Mouse (Mus musculus) gastrocnemius, postnatal 36 days (tissue): ENCODE measurements around the gene Pir. TPM values are rescaled to one million over a fixed set of nuclear protein-coding genes. Genes with fewer than 3 reads are reported as not detected.

Experiments
- DNase-seq, 2 experiments: peaks; one replicate each; pipeline ENCODE4 v3.0.0; 2022
- intact Hi-C: fragments of 180-260 bp; cut with DNase I; formaldehyde crosslinking; loops from one replicate; pipeline ENCODE4 v1.15.1; 2025
- long read RNA-seq, 2 experiments: library from polyadenylated mRNA; stranded (forward); transcript quantifications; one replicate each; pipeline ENCODE4 v2.0.0; 2021
- total RNA-seq, 2 experiments: library from RNA; stranded (reverse); gene quantifications; 2 replicates each; pipeline ENCODE4 v1.2.3; 2021

Gene Pir
- 1 to 10 TPM; 3.2 to 3.6 TPM for total RNA-seq
- long read RNA-seq, experiment 1, partial matches to known transcripts = 1 of 4 reads
- long read RNA-seq, experiment 1, other reads (novel, unspliced or antisense) = 2 of 4 reads
- long read RNA-seq, experiment 2, transcript Pir-201 (10 exons, 1,599 nt) = major isoform, 6 of 7 reads
- long read RNA-seq, experiment 2, partial matches to known transcripts = 0 of 7 reads
- long read RNA-seq, experiment 2, other reads (novel, unspliced or antisense) = 1 of 7 reads

DNA sequence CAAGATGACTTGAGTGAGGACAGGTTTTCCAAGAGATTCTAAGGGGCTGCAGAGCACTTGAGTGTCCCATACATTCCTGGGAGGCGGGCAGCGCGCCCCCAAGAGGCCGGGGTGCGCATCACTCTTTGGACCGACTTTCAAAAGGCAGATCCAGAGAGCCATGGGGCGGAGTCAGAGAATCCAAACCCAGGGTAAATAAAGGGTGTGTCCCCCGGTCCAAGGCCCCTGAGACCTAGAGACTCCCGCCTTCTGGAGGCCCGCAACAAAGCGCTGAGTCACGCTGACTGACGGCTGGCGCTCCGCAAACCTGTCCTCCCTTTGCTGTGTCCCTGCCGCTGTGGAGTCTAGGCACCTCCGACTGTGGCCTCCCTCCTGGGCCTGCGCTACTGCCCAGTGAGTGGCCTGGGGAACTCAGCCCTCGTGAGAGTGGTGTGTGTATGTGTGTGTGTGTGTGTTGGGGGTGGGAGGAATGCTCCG lies at the start of gene Pir:
Gene Pir (plus strand): TSS at position 87 of the 477 bp plus-strand sequence.
- peak; percentile 36 to 40 for DNase-seq
- intact Hi-C loops = no loop called here

DNA sequence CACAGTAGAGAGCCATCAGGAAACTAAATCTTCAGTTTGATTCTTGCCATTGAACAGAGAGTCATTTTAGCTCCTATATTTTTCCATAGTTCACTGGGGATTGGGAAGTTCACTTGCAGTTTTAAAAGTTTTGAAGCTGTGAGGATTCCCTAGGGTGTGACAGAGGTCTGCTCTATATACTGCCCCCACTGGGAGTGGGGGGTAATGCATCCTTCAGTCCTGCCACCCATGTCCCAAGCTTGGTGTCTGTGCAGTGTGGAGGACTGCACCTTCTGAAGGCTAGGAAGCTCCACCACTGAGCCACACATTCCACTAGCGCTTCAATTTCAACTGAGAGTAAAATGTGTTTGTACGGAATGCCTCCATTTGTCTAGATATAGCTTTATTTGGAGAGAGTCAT lies 47.2 kb upstream of the Pir start:
- intact Hi-C loops = no loop called here
- DNase-seq = no peak

DNA sequence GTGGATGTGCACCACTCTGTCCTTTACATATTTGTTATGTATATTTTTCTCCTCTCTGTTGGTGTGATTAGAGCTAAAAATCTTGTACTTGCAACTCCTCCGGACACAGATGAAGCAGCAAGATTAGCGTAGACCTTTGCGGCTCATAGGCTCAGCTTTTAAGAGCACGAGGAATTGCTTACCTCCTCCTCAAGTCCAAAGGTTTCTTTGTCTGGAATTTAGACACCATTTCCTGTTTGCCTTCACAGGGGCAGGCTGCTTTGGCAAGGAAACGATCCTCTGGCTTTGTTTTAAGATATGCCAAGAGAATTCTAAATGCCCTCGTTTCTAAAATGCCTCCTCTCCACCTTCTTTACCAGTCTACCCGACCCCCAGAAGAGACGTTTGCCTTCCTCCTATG lies 35.8 kb upstream of the Pir start:
- DNase-seq = no peak
- intact Hi-C loops = no loop called here

DNA sequence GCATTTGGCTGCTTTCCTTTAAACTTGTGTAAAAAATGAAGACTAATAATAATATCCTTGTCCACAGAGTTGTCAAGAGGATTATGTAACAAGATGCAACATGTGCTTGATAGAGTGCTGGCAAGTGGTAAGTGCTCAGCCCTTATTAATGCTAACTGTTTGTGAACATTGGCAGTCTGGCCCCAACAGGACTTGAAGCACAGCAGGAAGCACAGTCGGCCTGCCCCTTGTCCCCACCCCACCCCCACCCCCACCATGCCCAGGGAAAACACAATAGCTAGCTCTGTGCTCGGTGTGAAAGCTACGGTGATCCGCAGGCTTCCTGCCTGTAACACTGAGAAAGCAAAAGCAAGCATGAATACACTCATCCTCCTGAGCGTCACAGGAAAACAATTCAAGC lies 23.5 kb upstream of the Pir start:
- intact Hi-C loops = no loop called here
- no peak for DNase-seq

DNA sequence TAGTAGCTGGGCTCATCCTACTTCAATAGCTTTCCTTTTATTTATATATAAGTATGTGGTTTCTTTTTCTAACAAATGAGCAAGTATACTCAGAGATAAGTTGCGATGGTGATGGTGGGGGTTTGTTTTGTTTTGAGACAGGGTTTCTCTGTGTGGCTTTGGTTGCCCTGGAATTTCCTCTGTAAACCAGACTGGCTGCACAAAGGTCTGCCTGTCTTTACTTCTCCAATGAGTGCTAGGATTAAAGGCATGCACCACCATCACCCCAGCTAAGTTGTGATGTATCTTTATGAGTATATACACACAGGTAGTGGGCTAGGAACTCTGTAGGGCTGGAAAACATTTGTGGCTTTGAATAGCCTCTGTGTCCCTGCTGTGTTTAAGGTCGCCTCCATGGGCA lies 22.4 kb upstream of the Pir start:
- DNase-seq = no peak
- intact Hi-C loops = no loop called here

DNA sequence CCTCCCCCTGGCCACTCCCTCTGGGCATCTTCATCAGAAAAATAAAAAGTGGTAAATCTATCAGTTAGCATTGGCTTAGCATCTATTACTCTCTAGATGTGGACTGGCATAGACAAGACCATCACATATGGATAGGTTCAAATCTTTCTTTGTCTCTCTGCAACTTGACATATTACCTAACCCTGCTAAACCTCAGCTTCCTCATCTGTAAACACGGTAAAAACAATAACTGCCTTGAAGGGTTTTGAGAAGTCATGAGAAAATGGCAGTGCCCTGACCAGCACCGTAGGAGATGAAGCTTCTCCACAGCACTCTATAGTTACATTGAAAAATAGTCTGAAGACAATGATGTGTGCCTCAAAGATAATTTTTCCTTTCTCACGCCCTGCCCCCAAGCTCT lies 12.6 kb upstream of the Pir start:
- DNase-seq = no peak
- intact Hi-C loops = no loop called here

DNA sequence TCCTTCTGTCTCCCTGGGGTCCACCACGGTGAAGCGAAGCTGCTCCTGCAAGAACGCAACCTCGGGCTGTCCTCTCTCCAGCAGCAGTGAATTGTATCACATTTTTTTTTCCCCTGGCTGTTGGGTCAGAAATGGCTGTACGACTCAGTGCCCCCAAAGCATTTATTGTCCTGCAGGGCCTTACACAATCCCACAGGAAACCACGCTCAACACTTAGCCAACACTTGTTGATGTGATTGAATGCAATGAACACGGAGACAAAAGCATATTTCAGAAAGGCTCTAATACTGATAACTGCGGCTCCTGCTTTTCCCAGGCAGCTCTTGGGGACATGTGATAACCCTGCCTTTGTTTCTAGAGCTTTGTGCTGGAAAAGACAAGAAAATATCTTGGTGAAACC lies 11.1 kb upstream of the Pir start, which contains the start of gene Bmx:
Gene Bmx (minus strand): TSS at position 137 of the 400 bp plus-strand sequence.
- DNase-seq = no peak
- intact Hi-C loops = no loop called here

DNA sequence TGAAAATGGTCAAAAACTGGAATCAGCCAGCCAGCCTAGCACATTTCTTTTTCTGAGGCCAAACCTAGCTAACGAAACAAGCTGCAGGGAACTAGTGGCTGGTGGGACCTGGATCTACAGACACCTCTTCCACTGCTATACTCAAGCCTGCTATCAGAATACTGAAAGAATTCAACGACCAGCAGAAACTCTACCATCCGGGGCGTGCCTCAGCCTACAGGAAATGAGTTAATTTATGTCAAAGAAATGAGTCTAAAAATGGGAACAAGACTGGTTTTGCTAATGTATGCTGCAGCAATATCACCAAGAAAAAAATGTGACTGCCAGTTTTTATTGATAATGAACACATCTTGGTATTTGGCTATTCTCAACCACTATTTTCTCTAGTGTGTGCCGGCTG lies 10.5 kb upstream of the Pir start:
- intact Hi-C loops = no loop called here
- no peak for DNase-seq

DNA sequence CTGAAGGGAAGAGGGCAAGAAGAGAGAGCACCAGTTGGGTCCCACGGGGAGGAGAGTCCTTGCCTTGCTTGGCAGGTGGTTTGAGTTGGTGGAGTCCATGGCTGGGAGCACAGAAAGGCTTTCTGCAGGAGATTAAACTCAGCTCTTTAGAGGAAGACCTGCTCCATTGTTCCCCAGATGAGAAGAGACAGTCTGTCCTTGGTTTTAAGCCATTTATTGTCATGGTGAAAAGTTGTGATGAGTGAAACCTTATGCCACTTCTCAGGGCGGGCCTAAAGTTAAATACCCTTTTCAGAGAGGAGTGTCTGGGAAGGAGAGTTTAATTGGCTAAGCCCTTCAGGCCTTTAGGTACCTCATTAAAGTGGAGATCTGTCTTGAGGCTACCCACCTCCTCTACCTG lies 6.9 kb upstream of the Pir start:
- no peak for DNase-seq

DNA sequence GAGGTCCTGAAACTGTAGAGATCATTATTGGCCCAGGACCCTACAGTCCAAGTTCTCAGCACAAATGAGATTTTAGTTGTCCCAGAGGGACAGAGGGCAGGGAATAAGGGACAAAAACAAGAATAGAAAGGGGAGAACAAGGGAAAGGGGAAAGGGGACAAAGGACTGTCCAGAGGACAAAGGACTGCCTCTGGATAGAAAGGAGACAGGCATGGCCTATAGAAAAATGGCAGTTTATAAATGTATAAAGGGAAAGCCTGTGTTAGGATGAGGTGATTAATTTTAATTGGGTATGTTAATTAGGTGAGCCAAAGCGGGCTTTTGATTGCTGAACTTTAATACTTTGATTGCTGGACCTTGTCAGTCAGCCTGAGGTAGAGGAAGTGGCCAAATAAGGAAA lies 4.3 kb upstream of the Pir start:
- no peak for DNase-seq
- intact Hi-C loops = no loop called here

More for the DNA sequence above, 6.9 kb upstream of the Pir start:
- intact Hi-C loops = no loop called here

DNA sequence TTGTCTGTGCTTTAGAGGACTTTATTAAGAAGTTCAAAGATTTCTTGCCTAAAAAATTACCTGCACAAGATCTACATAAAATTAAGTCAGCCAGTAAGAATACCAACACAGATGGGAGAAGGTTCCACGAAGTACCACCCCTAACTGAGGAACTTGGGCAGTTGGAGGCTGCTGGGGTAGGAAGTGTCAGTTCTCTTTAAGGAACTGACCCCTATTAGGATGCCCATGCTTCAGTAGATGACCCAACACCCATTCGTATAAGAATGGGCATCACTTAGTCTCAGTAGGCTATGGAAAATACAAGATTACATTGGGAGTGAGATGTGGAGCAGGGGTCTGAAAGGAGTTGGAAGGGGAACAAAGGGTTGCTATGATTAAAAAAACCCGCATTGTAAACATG lies 1.4 kb downstream of the Pir start:
- intact Hi-C loops = no loop called here
- no peak for DNase-seq

DNA sequence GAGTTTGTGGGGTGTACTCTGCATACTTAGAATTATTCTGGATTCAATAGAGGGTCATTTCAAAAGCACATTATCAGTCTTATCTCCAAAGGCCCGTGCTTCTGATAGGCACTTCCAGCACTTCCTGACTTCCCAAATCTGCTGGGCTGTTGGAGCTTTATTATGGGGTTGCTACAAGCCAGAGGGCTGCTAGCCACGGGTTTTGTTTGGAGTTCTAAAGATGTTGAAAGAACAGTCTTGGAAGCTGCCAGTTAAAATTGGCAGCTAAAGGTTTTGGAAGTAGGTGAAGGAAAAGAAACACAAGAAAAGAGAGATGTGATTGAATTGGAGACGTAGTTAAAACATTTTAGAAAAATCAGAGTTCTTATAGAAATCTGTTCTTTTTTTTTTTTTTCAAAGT lies 6.4 kb downstream of the Pir start:
- DNase-seq = no peak
- intact Hi-C loops = no loop called here

DNA sequence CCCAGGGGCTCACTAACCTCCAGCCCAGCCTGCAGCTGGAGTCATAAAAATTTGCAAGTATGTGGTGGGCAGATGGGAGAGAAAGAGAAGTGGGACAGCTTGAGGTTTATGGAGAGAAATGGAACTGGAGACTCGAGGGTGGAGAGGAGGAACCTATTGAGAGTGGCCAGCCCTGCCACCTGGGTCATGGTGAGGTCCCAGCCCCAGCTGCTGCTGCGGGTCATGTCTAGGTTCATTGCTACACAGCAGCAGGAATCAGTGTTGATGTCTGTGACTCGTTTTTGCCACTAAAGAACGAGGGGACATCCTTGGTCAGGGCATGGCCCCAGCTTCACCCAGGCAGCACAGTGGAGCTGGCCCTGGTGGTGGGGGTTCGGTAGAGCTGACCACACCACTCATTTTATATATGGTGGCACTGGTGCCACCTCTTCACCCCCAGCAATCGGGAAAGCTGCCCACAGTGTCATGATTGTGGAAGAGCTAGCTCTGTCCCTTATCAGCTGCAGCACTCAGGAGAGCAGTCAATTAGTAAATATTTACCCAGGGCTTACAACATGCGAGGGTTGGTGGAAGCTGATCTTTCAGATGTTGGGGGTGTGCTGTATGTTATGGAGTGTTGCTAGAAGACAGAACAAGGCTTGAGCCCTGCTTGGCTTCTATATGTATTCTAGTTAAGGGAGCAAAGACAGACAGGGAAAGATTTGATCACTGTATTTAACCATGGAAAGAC lies 11.9 kb downstream of the Pir start:
- no peak for DNase-seq
- intact Hi-C loops = no loop called here

DNA sequence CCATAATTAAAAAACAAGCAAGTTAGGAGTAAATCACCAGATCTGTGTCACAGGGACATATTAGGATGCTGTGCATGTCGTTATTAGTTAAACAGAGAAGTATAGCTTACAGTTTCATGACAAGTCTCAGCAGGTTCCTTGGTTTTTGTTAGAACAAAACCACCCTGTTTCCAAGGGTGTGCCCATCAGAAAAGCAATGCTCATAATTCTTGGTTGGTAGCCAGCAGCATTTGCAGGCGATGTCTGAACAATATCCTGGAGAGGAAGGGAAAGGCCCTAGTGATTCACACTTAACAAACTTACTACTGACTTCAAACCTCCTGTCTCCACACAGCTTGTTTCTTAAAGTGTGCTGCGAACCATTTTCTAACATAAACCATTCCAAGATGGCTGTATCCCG lies 14.6 kb downstream of the Pir start:
- intact Hi-C loops = no loop called here

DNA sequence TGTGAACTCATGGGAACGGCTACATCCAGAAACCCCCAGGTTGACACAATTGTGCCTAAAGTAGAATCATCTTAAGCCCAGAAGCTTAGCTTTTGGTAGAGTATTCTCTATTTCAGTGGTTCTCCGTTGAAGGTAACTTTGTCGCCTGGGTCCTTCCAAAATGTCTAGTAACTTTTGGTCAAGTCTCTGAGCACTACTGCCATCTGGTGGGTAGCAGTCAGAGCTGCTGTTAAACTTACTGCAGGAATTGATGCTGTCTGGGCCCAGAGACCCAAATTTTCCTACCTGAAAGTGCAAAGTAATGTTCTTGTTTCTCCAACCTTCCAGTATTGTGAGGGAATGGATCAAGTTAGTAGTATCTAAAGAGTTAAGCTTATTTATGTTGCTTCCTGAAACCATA lies 17.9 kb downstream of the Pir start:
- no peak for DNase-seq
- intact Hi-C loops = loop anchor here (2.0 kb wide), 1 partner anchor 102 kb away; no protein-coding TSS in a partner anchor

More for the DNA sequence above, 14.6 kb downstream of the Pir start:
- DNase-seq = no peak

DNA sequence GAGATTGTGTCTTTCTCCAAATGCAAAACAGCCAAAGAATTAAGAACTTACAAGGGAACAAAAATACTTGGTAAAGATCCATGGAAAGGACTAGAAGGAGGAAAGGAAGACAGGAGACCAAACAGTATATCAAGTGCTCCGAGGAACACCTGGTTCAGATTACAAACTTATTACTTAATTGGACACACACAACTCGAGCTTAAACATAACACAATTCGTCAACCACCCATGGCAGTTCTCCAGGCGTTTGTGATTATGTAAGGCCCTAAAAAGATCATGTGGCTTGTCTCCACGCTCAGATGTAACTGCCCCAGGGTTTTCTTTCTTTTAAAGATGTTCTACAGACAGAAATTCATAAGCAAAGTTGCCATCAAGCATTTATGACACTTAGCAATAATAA lies 22.0 kb downstream of the Pir start:
- peak in 1 of 2 experiments; percentile 7 for DNase-seq
- intact Hi-C loops = no loop called here

DNA sequence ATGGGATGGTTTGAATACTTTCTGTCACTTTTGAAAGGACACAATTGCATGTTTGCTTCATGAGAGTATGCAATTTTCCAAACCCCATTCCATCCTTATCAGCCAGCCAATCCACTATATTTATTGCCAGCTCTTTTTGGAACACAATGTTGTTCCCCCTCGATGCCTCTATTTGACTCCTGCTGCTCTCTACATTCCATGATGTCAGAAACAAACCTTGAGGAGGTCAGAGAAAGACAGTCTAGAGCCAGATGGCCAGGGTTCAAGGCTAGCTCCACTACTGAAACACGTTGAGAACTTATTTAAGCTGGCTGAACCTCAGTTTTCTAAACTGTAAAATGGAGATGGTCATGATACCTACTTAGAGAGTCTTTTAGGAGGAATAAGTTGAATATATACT lies 37.1 kb downstream of the Pir start:
- DNase-seq = no peak
- intact Hi-C loops = no loop called here

DNA sequence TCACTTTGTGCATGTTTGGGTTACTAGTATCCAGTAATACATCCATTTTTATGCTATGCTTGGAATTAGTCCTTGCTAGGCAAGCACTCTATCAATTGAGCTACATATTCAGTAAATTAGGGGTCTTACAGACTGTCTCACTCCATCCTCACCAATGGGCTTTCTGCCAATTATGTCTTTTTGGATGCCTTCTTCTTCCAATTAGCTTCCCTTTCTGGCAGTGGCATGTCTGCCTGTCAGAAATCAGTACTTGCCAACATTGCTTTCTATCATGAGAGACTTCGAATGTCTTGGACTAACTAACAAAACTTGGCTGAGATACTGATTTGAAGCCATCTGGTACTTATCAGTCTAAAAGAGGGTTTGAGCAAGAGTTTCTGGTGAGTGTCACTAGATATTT lies 44.7 kb downstream of the Pir start:
- no peak for DNase-seq
- intact Hi-C loops = no loop called here

DNA sequence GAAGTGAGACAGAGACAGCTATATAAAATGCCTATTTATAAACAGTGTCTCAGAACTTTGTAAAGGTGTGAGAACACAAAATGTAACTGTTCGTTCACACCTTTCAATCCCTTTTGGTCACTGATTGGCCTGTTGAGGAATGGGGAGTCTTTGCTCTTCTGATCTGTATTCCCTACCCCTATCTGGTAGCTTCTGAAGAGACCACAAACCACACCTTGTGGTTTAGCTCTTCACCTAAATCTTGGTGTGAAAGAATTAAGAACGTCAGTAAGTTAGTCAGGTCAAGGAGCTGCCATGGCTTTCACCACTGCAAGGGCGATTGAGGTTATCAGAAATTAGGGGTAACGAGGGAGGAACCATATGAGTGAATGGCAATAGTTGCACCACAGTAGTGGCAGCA lies 49.4 kb downstream of the Pir start:
- intact Hi-C loops = no loop called here
- DNase-seq = no peak

DNA sequence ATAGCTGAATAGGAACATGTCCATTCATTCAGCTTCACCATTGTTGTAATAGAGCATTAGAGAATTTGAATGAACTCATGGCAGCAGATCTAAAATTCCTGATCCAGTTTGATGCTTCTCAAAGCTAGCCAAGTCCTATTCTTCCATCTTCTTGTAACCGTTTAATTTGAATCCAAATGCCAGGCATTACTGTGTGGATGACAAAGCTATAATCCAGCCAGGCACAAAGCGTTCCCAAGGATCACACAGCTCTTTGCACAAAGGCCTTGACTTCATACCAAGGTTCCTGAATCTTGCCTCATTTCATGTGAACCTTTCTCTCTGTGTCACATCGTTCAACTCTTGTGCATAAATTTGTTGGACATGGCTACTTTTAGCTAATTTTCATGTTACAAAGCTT lies 50.9 kb downstream of the Pir start:
- intact Hi-C loops = no loop called here
- no peak for DNase-seq

DNA sequence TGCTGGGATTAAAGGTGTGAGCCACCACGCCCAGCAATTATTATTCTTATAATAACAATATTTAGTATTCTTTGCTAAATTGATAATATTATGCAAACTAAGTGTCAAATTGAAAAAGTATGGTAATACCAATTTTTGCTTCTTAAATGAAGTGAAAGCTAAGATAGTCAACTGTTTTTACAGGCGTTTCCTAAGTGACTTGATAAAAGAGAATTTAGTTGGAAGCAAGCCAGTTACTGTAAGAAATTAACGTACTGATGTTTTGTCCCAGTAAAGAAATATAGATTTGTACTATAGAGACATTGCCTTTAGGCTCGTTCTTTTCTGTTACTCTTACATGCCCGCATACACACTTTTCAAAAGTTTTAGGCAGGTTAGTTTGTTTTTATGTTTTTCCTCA lies 53.3 kb downstream of the Pir start:
- intact Hi-C loops = no loop called here

DNA sequence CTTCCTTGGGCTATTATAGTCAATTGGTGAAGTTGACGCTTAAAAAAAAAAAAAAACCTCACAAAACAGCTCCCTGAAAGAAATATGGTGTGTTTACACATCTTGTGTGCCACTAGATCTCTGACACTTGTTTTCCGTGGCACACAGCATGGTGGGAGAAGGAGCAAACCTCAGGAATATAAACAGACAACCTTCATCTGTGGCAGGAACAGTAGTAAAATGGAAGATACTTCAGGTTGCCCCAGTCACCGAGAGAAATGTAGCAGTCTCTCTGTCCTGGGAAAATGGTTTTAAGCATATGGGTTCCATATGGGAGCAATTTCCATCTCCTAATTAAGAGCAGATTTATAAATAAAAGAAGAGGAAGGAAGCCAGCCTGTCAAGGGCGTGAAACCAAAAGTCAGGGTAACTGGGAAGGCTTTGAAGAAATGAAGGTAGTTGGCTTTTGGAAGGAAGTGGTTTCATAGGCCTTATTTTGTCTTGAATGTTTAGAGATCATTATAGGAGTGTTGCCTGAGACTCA lies 54.3 kb downstream of the Pir start:
- intact Hi-C loops = no loop called here
- DNase-seq = no peak

More for the DNA sequence above, 53.3 kb downstream of the Pir start:
- no peak for DNase-seq
